Mouse (Mus musculus) urinary bladder, postnatal 10 days (tissue): ENCODE results near the gene Gm5244.

Experiments
- DNase-seq: peaks from one replicate; pipeline ENCODE4 v3.0.0; 2022; ENCODE audit warnings: low spot score

The Gm5244 gene

DNA sequence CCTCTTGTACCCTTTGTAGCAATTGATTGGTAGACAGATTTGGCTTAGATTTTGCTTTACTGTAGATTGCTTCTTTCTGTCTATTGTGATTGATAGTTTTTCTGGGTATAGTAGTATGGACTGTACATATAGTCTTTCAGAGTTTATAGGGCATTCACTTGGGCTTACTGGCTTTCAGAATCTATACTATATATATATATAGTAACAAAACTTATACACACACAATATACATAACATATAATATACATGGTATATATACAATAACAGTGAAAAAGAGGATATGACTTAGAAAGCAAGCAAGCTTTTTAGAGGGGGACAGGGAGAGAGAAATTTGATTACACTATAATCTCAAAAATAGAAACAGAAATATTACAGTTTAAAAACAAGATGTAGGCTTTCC, at the start of gene Gm5244:
Gene Gm5244 (plus strand): TSS at position 301 of the 400 bp plus-strand sequence.
- no peak for DNase-seq

DNA sequence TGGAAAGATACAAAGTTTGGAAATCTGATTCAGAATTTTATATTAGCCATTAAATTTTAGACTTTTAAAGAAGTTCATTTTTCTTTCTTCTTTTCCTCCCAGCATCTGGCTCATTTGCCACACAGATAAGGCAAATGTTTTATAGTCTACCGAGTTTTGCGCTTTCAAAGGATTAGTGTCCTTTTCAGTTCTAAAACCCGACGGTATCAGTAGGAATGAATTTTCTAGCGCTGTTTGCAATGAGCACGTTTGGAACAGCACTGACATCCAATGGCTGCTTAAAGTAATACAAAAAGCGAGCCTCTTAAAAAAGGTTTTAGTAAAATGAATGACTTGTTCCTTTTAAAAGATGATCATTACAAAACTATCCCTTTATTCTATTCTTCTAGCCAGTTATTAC, 49.4 kb upstream of the Gm5244 start:
- DNase-seq: no peak

DNA sequence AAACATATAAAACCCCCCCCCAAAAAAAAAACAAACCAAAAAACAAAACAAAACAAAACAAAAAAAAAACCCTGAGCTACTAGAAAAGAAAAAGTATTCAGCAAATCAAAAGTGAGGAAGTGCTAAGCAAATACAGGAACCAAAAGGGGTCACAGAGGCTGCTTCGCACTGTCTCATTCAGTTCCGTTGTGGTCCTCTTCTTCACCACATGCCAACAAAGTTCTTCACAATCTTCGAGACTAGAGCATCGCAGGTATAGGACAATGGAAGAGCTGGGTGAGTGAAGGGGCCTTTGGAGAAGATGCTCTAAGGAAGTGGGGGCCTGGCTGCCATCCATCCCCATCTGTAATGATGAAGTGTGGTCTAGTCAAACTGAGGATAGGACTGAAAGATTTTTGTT, 48.1 kb upstream of the Gm5244 start:
- no peak for DNase-seq

DNA sequence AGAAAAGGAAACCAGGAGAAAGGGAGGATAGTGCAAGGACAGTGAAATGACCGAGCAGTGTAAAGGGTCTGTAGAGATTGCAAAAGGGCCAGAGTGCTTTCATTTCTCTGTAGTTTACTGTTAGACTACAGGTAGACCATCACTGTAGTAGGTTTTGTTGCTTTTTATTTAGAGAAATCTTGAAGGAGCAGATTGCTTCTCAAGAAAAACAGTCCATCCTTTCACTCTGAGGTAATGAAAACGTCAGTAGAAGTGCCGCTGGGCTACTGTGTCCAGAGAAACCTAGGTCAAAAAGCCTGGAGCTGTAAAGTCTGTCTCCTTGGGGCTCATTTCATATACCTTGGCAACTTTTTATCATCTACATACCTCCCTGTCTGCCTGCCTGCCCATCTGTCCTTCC, 47.4 kb upstream of the Gm5244 start:
- no peak for DNase-seq

DNA sequence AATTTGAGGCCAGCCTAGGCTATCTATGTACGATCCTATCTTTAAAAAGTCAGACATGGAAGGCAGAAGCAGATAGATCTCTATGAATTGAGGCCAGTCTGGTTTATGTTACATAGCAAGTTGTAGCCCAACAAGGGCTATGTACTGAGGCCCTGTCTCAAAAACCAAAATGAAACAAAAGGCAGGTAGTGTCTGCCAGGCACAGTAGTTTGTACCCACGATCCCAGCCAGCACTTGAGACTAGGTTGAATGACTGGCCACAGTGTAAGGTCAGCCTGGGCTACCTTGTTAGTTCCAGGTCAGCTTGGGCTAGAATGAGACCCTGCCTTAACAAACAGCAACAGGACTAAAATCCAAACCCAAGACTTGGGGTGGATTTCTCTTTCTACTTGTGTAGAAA, 45.9 kb upstream of the Gm5244 start:
- no peak for DNase-seq

DNA sequence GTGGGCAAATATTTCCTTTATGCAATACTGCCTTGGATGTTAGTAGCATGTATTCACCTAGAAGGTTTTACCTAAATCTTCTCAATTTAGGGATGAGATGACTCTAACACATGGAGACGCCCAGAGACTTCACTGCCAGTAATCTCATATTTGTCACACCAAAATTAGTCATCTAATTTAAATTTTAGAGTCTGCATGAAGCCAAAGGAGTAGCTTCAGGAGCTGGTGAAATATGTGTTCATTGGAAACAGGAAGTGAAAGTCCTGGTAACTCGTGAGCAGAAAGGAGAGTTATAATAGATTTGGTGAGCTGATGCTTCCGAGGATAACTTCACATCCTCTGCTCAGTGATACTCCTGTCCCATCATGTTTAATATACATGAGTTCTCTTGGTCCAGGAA, 45.4 kb upstream of the Gm5244 start:
- DNase-seq: no peak

DNA sequence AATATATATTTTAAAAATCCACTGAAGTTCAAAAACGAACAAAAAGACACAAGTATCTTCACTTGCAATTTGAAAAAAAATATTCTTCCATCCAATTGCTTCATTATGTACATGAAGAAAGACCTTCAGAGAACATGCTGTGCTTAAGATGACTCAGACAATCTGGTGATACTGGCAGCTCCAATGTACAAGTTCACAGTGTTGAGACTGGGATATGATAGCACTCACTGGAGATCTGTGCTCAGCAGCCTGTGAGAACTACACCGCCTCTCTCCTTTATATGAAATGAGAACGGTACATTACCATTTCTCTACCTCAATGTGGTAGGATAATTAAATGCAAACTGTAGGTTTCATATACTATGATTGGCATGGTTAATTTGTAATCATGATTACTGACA, 43.7 kb upstream of the Gm5244 start:
- DNase-seq: no peak

DNA sequence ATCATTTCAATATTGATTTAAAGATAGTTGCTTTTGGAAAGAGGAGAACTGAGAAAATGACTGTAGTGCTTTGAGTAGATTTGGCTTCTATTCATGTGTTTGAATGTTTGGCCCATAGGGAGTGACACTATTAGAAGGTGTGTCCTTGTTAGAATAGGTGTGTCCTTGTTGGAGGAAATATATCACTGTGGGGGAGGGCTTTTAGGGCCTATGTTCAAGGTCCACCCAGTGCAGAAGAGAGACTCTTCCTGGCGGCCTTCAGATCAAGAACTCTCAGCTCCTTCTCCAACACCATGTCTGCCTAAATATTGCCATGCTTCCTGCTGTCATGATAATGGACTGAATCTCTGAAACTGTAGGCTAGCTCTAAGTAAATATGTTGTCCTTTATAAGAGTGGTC, 42.2 kb upstream of the Gm5244 start:
- DNase-seq: no peak

DNA sequence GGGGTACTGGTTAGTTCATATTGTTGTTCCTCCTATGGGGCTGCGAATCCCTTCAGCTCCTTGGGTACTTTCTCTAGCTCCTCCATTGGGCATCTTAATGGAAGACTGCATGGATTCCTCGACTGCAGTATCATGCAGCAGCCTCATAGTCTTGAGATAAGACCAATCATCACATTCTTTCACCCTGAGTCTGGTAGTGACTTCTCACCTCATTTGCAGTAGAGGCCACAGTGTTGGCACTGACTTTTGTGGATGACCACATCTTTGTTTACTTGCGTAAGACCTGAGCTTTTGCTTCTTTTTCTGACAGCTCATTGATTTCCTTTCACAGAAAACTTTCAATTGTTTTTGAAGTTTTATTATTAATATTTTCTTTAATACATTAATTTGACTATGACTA, 40.8 kb upstream of the Gm5244 start:
- DNase-seq: no peak

DNA sequence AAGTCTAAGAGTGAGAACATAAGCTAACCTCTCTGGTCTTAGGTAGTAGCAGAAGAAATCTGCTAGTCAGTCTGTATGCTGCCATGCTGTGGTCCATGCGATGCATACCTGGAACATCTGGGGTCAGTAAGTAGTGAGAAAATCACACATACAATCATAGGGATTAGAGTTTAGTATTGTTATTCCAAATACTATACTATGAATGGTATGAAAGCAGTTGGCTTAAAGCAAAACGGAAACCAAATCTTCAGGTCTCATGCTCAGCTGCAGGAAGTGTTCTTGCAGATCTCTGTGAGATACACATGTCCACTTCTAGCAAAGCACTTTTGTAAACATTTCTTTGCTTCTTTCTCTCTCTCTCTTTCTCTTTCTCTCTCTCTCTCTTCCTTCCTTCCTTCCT, 40.3 kb upstream of the Gm5244 start:
- DNase-seq: no peak

DNA sequence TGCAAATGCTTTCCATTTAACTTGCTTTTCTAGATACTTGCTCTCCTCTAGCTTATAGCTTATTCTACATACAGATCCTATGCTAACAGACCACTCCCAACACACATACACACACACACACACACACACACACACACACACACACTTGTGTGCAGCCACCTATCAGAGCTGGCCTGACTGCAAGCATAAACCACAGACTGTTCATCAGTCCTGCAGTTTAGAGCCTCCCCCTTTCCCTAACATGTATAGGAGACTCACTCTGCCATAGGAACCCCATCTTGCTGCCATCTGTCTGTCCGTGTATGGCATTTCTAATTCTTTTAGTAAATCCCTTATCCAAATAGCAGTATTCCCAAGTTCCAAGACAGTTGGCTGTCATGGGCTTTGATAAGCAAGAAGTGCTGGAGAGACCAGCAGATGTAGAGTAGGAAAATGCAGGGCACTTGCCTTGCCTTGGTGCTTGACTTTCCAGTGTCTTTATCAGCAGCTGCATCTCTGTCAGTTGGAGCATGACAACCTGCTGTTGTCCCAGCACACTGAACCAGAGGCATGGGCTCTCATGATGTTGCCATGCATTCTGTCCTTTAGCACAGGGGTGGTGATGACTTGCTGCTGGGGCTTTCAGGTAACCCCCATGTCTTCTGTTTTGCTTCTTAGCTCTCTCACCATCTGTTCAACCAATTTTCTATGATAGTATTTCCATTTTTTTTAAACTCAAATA, 33.7 kb upstream of the Gm5244 start:
- DNase-seq: no peak

DNA sequence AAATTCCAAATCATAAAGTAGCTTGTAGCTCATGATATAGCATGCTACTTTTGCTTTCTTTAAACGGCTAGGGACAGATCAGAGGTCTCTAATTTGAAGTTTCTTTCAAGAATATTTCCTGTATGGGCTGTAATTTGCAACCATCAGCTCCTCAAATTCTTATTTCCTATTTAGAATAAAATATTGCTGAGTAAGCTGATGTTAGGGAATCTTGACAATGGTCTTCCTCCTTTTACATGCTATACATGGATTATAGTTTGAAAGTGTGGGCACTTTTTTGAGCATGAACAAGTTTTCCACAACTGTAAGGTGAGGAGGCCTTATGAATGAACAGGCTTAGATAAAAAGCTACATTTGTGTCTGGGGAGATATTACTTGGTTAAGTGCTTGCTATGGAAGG, 32.6 kb upstream of the Gm5244 start:
- DNase-seq: no peak

DNA sequence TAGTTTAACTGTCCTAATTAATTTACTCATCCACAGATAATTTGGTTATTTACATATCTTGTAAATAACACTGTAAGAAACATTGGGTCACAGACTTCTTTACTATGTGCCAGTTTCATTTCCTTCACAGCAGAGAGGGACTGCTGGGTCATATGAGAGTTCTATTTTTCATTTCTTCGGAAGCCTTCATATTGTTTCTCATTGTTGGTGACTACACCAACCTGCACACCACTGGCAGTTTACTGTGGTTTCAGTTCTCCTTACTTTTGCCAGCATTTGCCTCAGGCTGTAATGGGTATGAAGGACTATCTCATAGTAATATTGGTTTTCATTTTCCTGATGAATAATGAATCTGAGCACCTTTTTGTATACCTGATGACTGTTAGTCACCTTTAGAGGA, 28.0 kb upstream of the Gm5244 start:
- no peak for DNase-seq

DNA sequence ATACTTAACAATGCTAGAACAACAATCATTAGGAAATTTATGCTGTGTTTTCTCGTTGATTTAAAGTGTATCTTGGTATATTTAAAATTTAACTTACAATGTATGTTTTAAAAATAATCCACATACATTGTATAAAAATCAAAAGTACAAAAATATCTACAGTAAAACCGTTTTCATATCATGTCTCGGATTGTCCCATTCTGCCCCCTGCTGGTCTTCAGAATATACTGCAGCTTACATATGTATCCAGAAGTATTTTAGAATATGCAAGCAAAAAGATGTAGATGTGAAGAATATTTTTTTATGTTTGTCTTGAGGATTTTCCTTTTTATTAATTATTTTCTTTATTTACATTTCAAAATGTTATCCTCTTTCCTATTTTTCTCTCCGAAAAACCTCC, 26.1 kb upstream of the Gm5244 start:
- no peak for DNase-seq

DNA sequence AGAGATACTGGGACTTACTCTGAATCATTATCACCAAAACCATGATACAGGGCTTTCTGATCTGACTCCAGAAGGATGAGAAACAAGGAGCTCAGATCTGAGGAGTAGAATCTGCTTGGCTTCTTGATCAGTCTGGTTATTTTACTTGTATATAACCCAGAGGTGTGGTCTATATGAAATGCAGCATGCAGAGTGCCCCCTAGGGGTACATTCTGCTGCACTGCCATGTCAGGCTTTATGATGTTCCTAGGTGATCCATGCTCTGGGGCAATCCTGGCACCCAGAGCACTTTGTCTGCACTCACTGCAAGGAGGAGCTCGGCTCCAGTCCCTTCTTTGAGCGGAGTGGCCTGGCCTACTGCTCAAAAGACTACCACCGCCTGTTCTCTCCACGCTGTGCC, 21.9 kb upstream of the Gm5244 start:
- no peak for DNase-seq

DNA sequence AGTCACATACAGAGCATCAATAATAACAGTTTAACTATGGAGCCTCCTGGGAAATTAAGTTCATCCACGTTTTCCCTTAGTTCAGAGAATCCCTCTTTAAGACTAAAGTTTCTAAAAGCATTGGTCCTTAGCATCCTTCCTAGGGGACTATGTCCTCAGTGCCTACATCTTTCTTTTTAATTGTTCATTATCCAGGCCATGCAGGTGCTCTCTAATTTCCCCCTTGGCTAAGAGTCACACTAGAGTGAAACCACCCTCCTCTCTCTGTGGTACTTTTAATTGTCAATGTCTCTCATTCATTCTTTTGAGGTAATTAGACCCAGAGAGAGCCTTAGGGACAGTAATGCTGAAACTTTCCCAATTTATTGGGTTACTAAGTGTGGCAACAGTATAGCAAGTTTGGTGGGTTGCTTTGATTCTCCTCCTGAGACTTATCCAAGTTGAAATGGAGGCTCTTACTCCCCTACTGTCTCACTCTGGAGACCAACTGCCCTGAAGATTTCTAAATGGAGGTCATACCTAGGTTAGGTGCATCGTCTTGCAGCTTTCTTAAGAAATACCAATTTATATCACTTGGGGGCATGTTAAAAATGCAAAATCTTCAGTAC, 15.6 kb upstream of the Gm5244 start:
- no peak for DNase-seq

DNA sequence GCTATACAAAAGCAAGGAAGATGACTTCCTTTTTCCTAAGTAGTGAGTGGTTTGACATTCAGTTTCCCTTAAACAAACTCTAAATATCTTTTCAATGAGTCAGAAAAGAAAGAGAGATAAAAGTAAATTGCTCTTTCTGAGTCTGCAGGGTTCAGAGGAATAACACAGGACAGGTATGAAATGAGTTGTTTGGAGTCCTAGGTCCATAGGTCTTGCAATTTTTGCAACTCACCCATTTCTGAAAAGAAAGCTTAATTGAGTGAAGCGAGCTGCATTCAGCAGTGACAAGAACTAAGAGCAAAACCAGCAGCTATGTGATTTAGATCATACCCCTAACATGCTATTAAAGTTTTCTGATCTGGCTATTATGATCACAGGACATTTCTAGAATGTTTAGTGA, 14.9 kb upstream of the Gm5244 start:
- no peak for DNase-seq

DNA sequence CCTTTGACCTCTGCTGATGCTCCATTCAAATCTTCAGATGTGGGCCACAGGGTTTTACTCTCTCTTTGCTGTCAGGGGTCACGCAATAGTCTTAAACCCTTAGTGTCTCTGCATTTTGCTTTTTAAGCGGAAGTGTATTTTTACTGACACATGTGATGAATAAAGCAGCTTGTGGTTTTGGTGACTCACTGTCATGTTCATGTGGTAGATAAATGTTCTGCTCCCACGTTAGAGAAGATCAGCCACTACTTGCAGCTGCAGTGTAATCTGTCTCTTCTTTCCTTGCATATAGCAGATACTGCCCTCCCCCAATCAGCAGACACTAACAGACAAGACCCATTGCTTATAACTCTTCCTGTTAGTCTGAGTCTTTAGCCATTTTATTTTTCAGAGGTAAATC, 12.9 kb upstream of the Gm5244 start:
- no peak for DNase-seq

DNA sequence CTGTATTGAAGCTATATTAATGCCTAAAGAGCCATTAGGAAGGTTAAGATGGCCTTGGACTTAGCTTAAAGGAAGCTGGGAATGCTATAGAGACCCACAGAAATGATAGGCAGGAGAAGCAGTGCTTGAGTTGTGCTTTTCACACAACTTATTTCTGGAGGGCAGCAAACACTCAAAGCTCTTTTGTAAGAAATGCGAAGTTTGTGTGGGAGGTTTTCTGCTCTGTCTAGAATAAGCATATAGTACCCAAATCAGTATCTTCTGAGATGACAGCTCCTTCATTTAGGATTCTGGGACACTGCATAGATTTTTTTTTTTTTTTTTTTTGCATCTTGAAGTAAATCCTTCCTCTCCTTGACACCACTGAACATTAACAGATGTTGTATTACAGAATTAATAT, 8.0 kb upstream of the Gm5244 start:
- no peak for DNase-seq

DNA sequence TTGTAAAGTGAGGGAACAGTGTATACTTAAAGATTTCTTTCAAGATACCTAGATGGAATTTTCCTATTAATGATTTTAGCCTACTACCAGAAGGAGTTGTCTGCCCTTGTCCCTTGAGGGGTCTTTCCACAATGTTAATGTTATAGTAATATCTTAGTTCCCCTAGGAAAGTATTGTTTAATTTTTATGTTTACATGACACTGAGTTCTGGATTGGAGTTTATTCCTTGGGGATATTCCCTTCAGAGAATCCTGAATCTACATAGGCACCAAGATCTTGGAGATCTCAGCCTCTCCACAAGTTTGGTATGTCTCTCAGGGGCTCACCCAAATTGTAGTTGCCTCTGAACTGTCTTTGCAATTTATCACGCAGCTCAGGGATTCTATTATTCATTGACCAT, 10.5 kb downstream of the Gm5244 start, which contains the start of gene Olfr1444:
Gene Olfr1444 (plus strand): TSS at position 301 of the 400 bp plus-strand sequence.
- no peak for DNase-seq

DNA sequence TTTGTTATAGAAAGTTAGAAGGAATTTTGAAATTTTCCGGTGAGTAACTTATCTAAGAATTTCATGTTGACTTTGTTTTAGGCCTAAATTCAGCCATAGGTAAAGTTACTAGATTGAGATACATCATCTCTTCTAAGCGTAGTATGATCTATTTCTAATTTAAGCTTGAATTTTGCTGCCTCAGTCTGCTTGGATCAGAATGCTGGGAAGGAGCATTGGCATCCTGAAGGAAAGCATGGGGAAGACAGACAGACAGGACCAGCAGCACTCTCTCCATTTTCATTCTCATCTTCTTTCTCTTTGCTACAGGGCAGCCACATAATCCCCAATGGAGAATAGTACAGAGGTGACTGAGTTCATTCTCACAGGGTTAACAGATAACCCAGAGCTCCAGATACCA, 37.1 kb downstream of the Gm5244 start, which contains the start of gene Olfr1445:
Gene Olfr1445 (plus strand): TSS at position 301 of the 400 bp plus-strand sequence.
- no peak for DNase-seq

DNA sequence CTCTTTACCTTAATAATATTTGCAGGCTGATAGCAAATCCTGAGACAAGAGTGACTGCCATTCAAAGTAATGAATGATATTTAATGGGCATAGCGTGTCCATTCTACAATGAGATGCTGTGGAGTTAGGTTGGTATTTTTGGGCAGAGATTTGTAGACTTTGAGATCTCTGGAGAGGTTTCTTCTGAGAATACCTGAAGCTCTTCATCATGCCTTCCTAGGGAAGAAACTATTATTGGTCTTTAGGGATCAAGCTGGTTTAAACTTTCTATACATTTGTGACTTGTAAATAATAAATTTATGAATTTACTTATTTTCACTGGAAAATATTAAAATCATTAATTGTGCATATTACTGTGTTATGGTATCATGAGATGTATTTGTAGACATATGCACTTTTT, 46.9 kb downstream of the Gm5244 start, which contains the start of gene Olfr1446:
Gene Olfr1446 (minus strand): TSS at position 101 of the 400 bp plus-strand sequence.
- DNase-seq: no peak
